Mouse (Mus musculus): ENCODE data around the gene Plekha7. TPM values are rescaled to one million over a fixed set of nuclear protein-coding genes. Genes with fewer than 3 reads are reported as not detected.

Gene Plekha7
- polyA plus RNA-seq, 1 experiment = 13.5 TPM

DNA sequence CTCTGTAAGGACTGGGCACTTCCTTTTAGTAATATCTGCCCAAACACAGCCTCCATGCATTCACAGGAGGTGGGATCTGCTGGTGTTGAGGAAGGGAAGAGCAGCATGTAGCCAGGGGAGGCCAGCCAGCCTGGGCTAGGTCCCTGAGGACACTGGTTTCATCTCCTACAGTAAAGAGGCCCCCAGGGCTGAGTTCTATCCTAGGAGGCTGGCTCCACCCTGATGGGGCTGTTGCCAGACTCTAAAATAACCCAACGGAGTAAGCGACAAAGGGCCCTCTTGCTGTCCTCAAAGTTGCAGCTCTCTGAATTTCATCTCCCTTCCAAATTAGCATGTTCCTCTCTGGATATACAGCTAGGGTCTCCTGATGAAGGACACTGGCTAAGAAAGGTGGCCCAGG, 83.6 kb downstream of the Plekha7 start:
- Histone ChIP-seq H3K4me3 (replicated peaks; ENCODE audit: insufficient read depth, low read depth, low read length) (no peak overlapping the region), H3K4me1 (ENCODE audit: control insufficient read depth, insufficient read depth, low read length) (peaks cover 25% of the 10 kb centered on the region), H3K27ac (ENCODE audit: insufficient read depth, low read length) (no peak overlapping the region), H3K27me3 (ENCODE audit: control insufficient read depth, insufficient read depth, low read length) (no peaks in the 10 kb centered on the region)
- no peak for DNase-seq
- 65% methylated on average over 2 of the region's 2 CpGs for WGBS
- TF ChIP-seq CTCF (IDR thresholded peaks at IDR 0.05; ENCODE audit: borderline replicate concordance, insufficient read depth, low read depth, low read length) (no peak), POLR2A (IDR thresholded peaks at IDR 0.05; ENCODE audit: borderline replicate concordance, insufficient read depth, low read length) (no peak)

DNA sequence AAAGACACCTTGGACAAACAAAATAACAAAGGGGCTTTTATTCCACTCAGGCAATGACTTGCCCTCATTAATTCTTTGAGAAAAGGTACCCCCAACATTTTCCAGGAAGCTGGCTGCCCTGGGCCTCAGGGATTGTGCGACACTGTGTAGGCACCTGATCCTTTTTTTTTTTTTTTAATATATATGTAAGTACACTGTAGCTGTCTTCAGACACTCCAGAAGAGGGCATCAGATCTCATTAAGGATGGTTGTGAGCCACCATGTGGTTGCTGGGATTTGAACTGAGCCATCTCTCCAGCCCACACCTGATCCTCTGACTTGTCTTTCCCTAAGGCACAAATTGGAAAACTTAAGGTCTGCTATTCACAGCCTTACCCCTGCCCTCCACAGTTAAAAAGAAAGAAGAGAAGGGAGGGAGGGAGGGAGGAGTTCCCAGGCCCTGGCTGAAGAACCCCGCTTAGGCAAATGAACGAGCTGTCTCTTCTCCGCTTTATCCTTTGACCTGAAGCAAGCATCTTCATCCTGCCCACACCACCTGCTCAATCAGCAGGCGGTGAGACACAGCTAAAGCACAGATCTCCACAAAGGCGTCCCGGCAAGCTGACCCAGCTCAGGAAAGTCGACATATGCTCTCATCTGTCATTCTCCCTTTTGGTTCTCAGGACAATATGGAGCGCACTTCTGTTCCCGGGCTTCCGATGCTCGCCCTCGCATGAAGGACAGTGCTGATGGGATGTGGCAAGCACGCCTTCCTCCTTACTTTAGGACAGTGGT, 85.0 kb downstream of the Plekha7 start:
- H3K4me3 ChIP-seq (replicated peaks; ENCODE audit: insufficient read depth, low read depth, low read length) = no peak overlapping the region
- TF ChIP-seq POLR2A (IDR thresholded peaks at IDR 0.05; ENCODE audit: borderline replicate concordance, insufficient read depth, low read length) (no peak), CTCF (IDR thresholded peaks at IDR 0.05; ENCODE audit: borderline replicate concordance, insufficient read depth, low read depth, low read length) (no peak)
- H3K27ac ChIP-seq (ENCODE audit: insufficient read depth, low read length) = no peak overlapping the region
- H3K4me1 ChIP-seq (ENCODE audit: control insufficient read depth, insufficient read depth, low read length) = peaks cover 25% of the 10 kb centered on the region
- 13% methylated on average over 14 of the region's 14 CpGs for WGBS
- H3K27me3 ChIP-seq (ENCODE audit: control insufficient read depth, insufficient read depth, low read length) = no peaks in the 10 kb centered on the region
- DNase-seq = peak; percentile 68 to 85

DNA sequence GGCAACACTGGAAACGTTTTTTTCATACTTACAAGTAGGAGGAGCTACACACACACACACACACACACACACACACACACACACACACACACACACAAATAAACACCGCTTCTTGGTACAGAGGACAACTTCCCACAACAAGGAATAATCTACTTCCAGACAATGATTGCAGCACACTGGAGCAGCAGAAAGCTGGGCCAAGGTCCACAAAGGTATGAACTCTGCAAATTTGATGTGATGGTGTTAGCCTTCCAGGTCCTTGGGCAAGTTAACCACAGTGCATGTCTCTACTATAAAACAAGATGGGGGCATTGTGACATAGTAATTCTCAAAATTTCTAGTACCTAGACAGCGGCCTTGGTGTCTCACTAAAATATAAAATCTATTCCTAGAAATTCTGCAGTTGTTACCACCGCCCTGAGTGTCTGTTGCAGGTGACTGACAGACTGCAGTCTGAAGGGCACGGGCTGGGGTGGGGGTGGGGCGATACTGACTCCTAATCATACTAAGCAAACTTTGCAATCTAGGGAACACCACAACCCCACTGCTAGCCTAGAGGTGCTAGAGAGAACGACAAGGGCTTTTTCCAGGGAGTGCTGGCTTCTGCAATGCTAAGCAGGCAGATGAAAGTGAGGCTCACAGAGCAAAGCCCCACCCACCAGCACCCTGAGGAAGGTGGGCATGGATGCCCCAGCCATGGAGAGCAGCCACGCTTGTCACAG, 85.7 kb downstream of the Plekha7 start:
- Histone ChIP-seq H3K4me3 (replicated peaks; ENCODE audit: insufficient read depth, low read depth, low read length) (no peak overlapping the region), H3K4me1 (ENCODE audit: control insufficient read depth, insufficient read depth, low read length) (peaks cover 25% of the 10 kb centered on the region), H3K27ac (ENCODE audit: insufficient read depth, low read length) (no peak overlapping the region), H3K27me3 (ENCODE audit: control insufficient read depth, insufficient read depth, low read length) (no peaks in the 10 kb centered on the region)
- TF ChIP-seq POLR2A (IDR thresholded peaks at IDR 0.05; ENCODE audit: borderline replicate concordance, insufficient read depth, low read length) (no peak), CTCF (IDR thresholded peaks at IDR 0.05; ENCODE audit: borderline replicate concordance, insufficient read depth, low read depth, low read length) (no peak)
- no peak for DNase-seq
- 78% methylated on average over 8 of the region's 8 CpGs for WGBS

DNA sequence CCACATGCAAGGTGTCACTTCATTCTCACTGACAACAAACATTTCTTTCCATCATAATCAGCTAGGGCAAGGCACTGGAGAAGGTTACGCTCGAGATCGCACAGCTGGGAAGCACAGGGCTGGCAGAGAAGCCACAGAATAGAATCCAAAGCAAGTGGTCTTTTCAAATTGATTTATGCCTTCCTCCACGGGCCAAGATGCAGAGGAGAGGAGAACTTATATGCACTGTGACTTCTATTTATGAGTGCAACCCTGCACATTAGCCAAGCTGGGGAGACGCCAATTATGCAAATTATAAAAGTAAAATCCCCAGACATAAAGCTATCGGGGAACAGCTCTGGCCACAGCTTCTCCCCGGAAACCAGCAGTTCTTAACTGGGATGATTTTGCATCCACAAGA, 86.3 kb downstream of the Plekha7 start:
- TF ChIP-seq CTCF (IDR thresholded peaks at IDR 0.05; ENCODE audit: borderline replicate concordance, insufficient read depth, low read depth, low read length) (no peak), POLR2A (IDR thresholded peaks at IDR 0.05; ENCODE audit: borderline replicate concordance, insufficient read depth, low read length) (no peak)
- Histone ChIP-seq H3K4me3 (replicated peaks; ENCODE audit: insufficient read depth, low read depth, low read length) (no peak overlapping the region), H3K27me3 (ENCODE audit: control insufficient read depth, insufficient read depth, low read length) (no peaks in the 10 kb centered on the region), H3K4me1 (ENCODE audit: control insufficient read depth, insufficient read depth, low read length) (peaks cover 20% of the 10 kb centered on the region), H3K27ac (ENCODE audit: insufficient read depth, low read length) (no peak overlapping the region)
- 80% methylated on average over 7 of the region's 7 CpGs for WGBS
- DNase-seq = no peak

DNA sequence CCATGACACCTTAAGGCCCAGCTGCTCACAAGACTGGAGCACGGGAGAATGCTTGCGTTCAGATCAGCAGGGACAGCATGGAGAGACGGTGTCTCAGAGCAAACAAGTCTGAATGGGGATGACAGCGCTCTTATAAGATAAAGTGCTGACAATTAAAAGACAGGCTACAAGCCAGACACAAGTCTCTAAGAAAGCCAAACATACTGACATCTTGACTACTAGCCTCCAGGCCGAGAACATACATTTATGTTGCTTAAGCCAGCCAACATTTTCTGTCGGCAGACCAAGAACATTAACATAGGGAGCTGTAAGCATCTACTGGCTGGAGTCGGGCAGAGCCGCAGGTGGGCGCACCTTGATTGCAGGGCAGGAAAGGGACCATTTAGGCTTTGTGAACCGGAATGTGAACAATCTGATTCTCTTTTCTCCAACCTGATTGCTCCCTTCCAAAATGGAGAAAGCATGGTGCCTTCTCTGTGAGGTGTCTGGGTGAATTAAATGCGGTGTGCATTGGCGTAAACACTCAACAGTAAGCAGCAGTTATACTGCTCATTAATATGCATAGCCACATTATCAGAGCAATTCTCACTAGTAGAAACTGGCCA, 88.0 kb downstream of the Plekha7 start:
- Histone ChIP-seq H3K27me3 (ENCODE audit: control insufficient read depth, insufficient read depth, low read length) (no peaks in the 10 kb centered on the region), H3K27ac (ENCODE audit: insufficient read depth, low read length) (no peak overlapping the region), H3K4me1 (ENCODE audit: control insufficient read depth, insufficient read depth, low read length) (peaks cover 14% of the 10 kb centered on the region), H3K4me3 (replicated peaks; ENCODE audit: insufficient read depth, low read depth, low read length) (no peak overlapping the region)
- no peak for DNase-seq
- WGBS = 74% methylated on average over 12 of the region's 12 CpGs
- TF ChIP-seq POLR2A (IDR thresholded peaks at IDR 0.05; ENCODE audit: borderline replicate concordance, insufficient read depth, low read length) = no peak
- TF ChIP-seq CTCF (IDR thresholded peaks at IDR 0.05; ENCODE audit: borderline replicate concordance, insufficient read depth, low read depth, low read length) = no peak

DNA sequence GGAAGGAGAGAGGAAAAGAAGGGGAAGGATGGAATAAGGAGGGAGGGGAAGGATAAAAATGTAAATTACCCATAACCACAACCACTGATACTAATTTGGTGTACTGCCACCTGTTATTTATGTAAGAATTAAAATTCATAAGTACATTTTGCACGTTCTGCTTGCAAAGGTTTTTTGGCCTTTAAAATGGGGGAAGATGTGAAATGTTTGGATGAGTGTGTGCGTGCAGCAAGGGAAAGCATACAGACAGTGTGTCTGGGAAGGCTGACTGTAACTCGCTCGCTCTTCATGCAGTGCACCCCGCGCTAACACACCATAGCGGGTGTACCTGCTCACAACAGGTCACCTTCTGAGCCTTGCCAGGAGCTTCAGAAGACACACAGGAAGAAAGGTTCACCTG, 90.4 kb downstream of the Plekha7 start:
- DNase-seq = no peak
- WGBS = 97% methylated on average over 7 of the region's 7 CpGs
- H3K27ac ChIP-seq (ENCODE audit: insufficient read depth, low read length) = no peak overlapping the region
- H3K4me1 ChIP-seq (ENCODE audit: control insufficient read depth, insufficient read depth, low read length) = no peaks in the 10 kb centered on the region
- TF ChIP-seq CTCF (IDR thresholded peaks at IDR 0.05; ENCODE audit: borderline replicate concordance, insufficient read depth, low read depth, low read length) = no peak
- TF ChIP-seq POLR2A (IDR thresholded peaks at IDR 0.05; ENCODE audit: borderline replicate concordance, insufficient read depth, low read length) = no peak
- H3K4me3 ChIP-seq (replicated peaks; ENCODE audit: insufficient read depth, low read depth, low read length) = no peak overlapping the region
- no peaks in the 10 kb centered on the region for H3K27me3 ChIP-seq (ENCODE audit: control insufficient read depth, insufficient read depth, low read length)

DNA sequence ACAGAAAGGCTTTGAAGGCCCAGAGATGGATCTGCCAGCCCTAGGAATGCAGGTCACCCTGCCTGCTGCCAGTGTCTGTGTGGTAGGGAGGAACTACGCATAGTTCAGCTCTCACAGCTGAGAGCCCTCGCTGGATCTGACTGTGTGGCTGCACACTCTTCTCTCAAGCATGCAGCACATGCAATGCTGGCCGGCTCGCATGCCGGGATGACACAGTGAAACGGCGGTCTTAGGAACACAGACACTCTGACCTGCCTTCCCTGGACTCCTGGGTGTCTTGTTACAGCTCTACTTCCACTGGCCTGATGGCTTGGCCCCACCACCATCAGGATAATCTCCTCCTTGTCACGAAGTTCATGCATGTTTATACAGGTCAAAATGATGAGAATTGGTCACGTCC, 96.3 kb downstream of the Plekha7 start:
- WGBS = 63% methylated on average over 9 of the region's 9 CpGs
- no peak for DNase-seq
- Histone ChIP-seq H3K27ac (ENCODE audit: insufficient read depth, low read length) (no peak overlapping the region), H3K27me3 (ENCODE audit: control insufficient read depth, insufficient read depth, low read length) (no peaks in the 10 kb centered on the region), H3K4me1 (ENCODE audit: control insufficient read depth, insufficient read depth, low read length) (peaks cover 3% of the 10 kb centered on the region), H3K4me3 (replicated peaks; ENCODE audit: insufficient read depth, low read depth, low read length) (no peak overlapping the region)
- TF ChIP-seq POLR2A (IDR thresholded peaks at IDR 0.05; ENCODE audit: borderline replicate concordance, insufficient read depth, low read length) = no peak
- TF ChIP-seq CTCF (IDR thresholded peaks at IDR 0.05; ENCODE audit: borderline replicate concordance, insufficient read depth, low read depth, low read length) = no peak
